Mouse (Mus musculus) CH12.LX (cell line): ENCODE results near the gene Cdk9. TPM values are rescaled to one million over a fixed set of nuclear protein-coding genes. Genes with fewer than 3 reads are reported as not detected.
A peak's percentile ranks its signal among the peaks of the same experiment; 100 is the strongest.

Experiments
- DNase-seq: peaks from one replicate; pipeline ENCODE4 v3.0.0-alpha.2; 2013; ENCODE audit errors: extremely low read depth
- H3K27ac ChIP-seq: 2 replicates; pipeline ENCODE4 v1.5.1; 2012; ENCODE audit warnings: low read depth, mild to moderate bottlenecking, control low read depth, moderate library complexity; ENCODE audit not compliant: insufficient read depth
- H3K27me3 ChIP-seq: replicated peaks from 2 replicates; pipeline ENCODE3; 2012; ENCODE audit warnings: inconsistent platforms
- H3K36me3 ChIP-seq, 2 experiments: replicated peaks in 1 of 2; 2 replicates each; pipeline versions ENCODE3 to v1.6.1; 2012; ENCODE audit warnings: inconsistent platforms in 1 of 2, low read length in 1 of 2, mild to moderate bottlenecking in 1 of 2, mixed read lengths in 1 of 2, moderate library complexity in 1 of 2; ENCODE audit not compliant: control insufficient read depth in 1 of 2, insufficient read depth in 1 of 2
- H3K4me1 ChIP-seq, 2 experiments: 2 replicates each; pipeline ENCODE4 v1.6.1; 2012; ENCODE audit warnings: inconsistent platforms in 1 of 2, moderate library complexity in 1 of 2; ENCODE audit not compliant: insufficient read depth in 2 of 2, control insufficient read depth in 1 of 2
- H3K4me2 ChIP-seq: 2 replicates; pipeline ENCODE4 v1.6.1; 2012; ENCODE audit warnings: low read depth, mild to moderate bottlenecking, control low read depth; ENCODE audit not compliant: poor library complexity, insufficient read depth, severe bottlenecking
- H3K4me3 ChIP-seq, 3 experiments: fragments of 150-350 bp in 1 of 3; sonication (generic) in 1 of 3; replicated peaks in 1 of 3; 2 replicates each; pipeline versions ENCODE3 to v1.5.1; 2011 to 2012; ENCODE audit warnings: low read depth in 2 of 3, low read length in 2 of 3, mild to moderate bottlenecking in 2 of 3, moderate library complexity in 2 of 3, control low read depth in 1 of 3, improper control_type of control experiment in 1 of 3, inconsistent platforms in 1 of 3, mixed read lengths in 1 of 3; ENCODE audit not compliant: poor library complexity in 1 of 3
- H3K79me2 ChIP-seq: replicated peaks from 2 replicates; pipeline ENCODE4 v1.6.1; 2012; ENCODE audit warnings: mild to moderate bottlenecking, moderate library complexity; ENCODE audit not compliant: control insufficient read depth, poor library complexity, insufficient read depth, severe bottlenecking; ENCODE audit errors: extremely low read depth
- H3K9ac ChIP-seq: 2 replicates; pipeline ENCODE4 v1.6.1; 2012; ENCODE audit warnings: low read depth, mild to moderate bottlenecking, control low read depth, moderate library complexity; ENCODE audit not compliant: insufficient read depth
- H3K9me3 ChIP-seq: replicated peaks from 2 replicates; pipeline ENCODE3; 2012; ENCODE audit warnings: low read length, inconsistent platforms, mixed read lengths
- BHLHE40 ChIP-seq: IDR thresholded peaks from 2 replicates; pipeline ENCODE4 v1.6.1; 2011; ENCODE audit warnings: mild to moderate bottlenecking, low read depth, low read length, improper control_type of control experiment
- CHD1 ChIP-seq: IDR thresholded peaks from 2 replicates; pipeline ENCODE4 v1.6.1; 2012; ENCODE audit warnings: low read depth, low read length, improper control_type of control experiment, inconsistent platforms
- CHD2 ChIP-seq: IDR thresholded peaks from 2 replicates; pipeline ENCODE4 v1.6.1; 2011; ENCODE audit warnings: low read length, improper control_type of control experiment
- CTCF ChIP-seq, 2 experiments: IDR thresholded peaks in 1 of 2; conservative IDR thresholded peaks in 1 of 2; 2 replicates each; pipeline ENCODE4 v1.5.1; 2011 to 2012; ENCODE audit warnings: low read depth in 2 of 2, low read length in 2 of 2, improper control_type of control experiment in 1 of 2, inconsistent platforms in 1 of 2, mild to moderate bottlenecking in 1 of 2, moderate library complexity in 1 of 2
- E2F4 ChIP-seq: IDR thresholded peaks from 2 replicates; pipeline ENCODE4 v1.6.1; 2011; ENCODE audit warnings: low read depth, low read length, improper control_type of control experiment; ENCODE audit not compliant: insufficient replicate concordance
- ELF1 ChIP-seq: IDR thresholded peaks from 2 replicates; pipeline ENCODE4 v1.6.1; 2014; ENCODE audit warnings: low read depth, mild to moderate bottlenecking, inconsistent platforms, low read length, improper control_type of control experiment
- EP300 ChIP-seq: IDR thresholded peaks from 2 replicates; pipeline ENCODE4 v1.6.1; 2011; ENCODE audit warnings: low read length, improper control_type of control experiment
- ETS1 ChIP-seq: conservative IDR thresholded peaks from 2 replicates; pipeline ENCODE4 v1.6.1; 2012; ENCODE audit warnings: low read depth, mild to moderate bottlenecking, inconsistent platforms, low read length, improper control_type of control experiment, moderate library complexity
- GABPA ChIP-seq: IDR thresholded peaks from 2 replicates; pipeline ENCODE4 v1.6.1; 2012; ENCODE audit warnings: low read depth, low read length, improper control_type of control experiment, inconsistent platforms; ENCODE audit not compliant: insufficient replicate concordance
- HCFC1 ChIP-seq: IDR thresholded peaks from 2 replicates; pipeline ENCODE4 v1.6.1; 2012; ENCODE audit warnings: low read depth, mild to moderate bottlenecking, inconsistent platforms, low read length, improper control_type of control experiment
- IRF4 ChIP-seq: IDR thresholded peaks from 2 replicates; pipeline ENCODE4 v1.6.1; 2014; ENCODE audit warnings: low read depth, mild to moderate bottlenecking, inconsistent platforms, low read length, improper control_type of control experiment
- JUN ChIP-seq: IDR thresholded peaks from 2 replicates; pipeline ENCODE4 v1.6.1; 2011; ENCODE audit warnings: low read depth, mild to moderate bottlenecking, low read length, improper control_type of control experiment, moderate library complexity; ENCODE audit not compliant: insufficient read depth
- JUND ChIP-seq: conservative IDR thresholded peaks from 2 replicates; pipeline ENCODE4 v1.6.1; 2011; ENCODE audit warnings: low read depth, low read length, improper control_type of control experiment
- KAT2A ChIP-seq: IDR thresholded peaks from 2 replicates; pipeline ENCODE4 v1.6.1; 2012; ENCODE audit warnings: low read length, improper control_type of control experiment, inconsistent platforms; ENCODE audit not compliant: insufficient replicate concordance
- MAFK ChIP-seq: IDR thresholded peaks from 2 replicates; pipeline ENCODE4 v1.6.1; 2011; ENCODE audit warnings: low read length, improper control_type of control experiment; ENCODE audit not compliant: insufficient replicate concordance
- MAX ChIP-seq: IDR thresholded peaks from 2 replicates; pipeline ENCODE4 v1.6.1; 2011; ENCODE audit warnings: low read length, improper control_type of control experiment
- MAZ ChIP-seq: IDR thresholded peaks from 2 replicates; pipeline ENCODE4 v1.6.1; 2012; ENCODE audit warnings: low read depth, mild to moderate bottlenecking, inconsistent platforms, low read length, improper control_type of control experiment, moderate library complexity
- MEF2A ChIP-seq: IDR thresholded peaks from 2 replicates; pipeline ENCODE4 v1.6.1; 2014; ENCODE audit warnings: low read depth, mild to moderate bottlenecking, inconsistent platforms, low read length, improper control_type of control experiment, borderline replicate concordance
- MXI1 ChIP-seq: IDR thresholded peaks from 2 replicates; pipeline ENCODE4 v1.6.1; 2011; ENCODE audit warnings: mild to moderate bottlenecking, low read depth, low read length, improper control_type of control experiment
- MYC ChIP-seq: IDR thresholded peaks from 2 replicates; pipeline ENCODE4 v1.6.1; 2011; ENCODE audit warnings: low read depth, mild to moderate bottlenecking, improper control_type of control experiment, low read length
- NELFE ChIP-seq: IDR thresholded peaks from 2 replicates; pipeline ENCODE4 v1.6.1; 2011; ENCODE audit warnings: low read depth, low read length, improper control_type of control experiment
- NRF1 ChIP-seq: IDR thresholded peaks from 2 replicates; pipeline ENCODE4 v1.6.1; 2014; ENCODE audit warnings: low read depth, mild to moderate bottlenecking, inconsistent platforms, low read length, improper control_type of control experiment, moderate library complexity
- PAX5 ChIP-seq: IDR thresholded peaks from 2 replicates; pipeline ENCODE4 v1.6.1; 2012; ENCODE audit warnings: low read length, inconsistent platforms, mixed read lengths
- POLR2A ChIP-seq: IDR thresholded peaks from 2 replicates; pipeline ENCODE4 v1.6.1; 2011; ENCODE audit warnings: low read depth, mild to moderate bottlenecking, improper control_type of control experiment, low read length
- POLR2AphosphoS2 ChIP-seq: IDR thresholded peaks from 2 replicates; pipeline ENCODE4 v1.6.1; 2011; ENCODE audit warnings: low read depth, low read length, improper control_type of control experiment
- RAD21 ChIP-seq: IDR thresholded peaks from 2 replicates; pipeline ENCODE4 v1.6.1; 2011; ENCODE audit warnings: low read depth, mild to moderate bottlenecking, low read length, improper control_type of control experiment, moderate library complexity
- RCOR1 ChIP-seq: conservative IDR thresholded peaks from 2 replicates; pipeline ENCODE4 v1.6.1; 2012; ENCODE audit warnings: low read depth, mild to moderate bottlenecking, inconsistent platforms, low read length, improper control_type of control experiment
- SIN3A ChIP-seq: IDR thresholded peaks from 2 replicates; pipeline ENCODE4 v1.6.1; 2012; ENCODE audit warnings: low read length, improper control_type of control experiment, inconsistent platforms
- SMC3 ChIP-seq: IDR thresholded peaks from 2 replicates; pipeline ENCODE4 v1.6.1; 2011; ENCODE audit warnings: low read depth, low read length, improper control_type of control experiment
- TBP ChIP-seq: conservative IDR thresholded peaks from 2 replicates; pipeline ENCODE4 v1.6.1; 2011; ENCODE audit warnings: low read depth, low read length, improper control_type of control experiment
- TCF12 ChIP-seq: IDR thresholded peaks from 2 replicates; pipeline ENCODE4 v1.6.1; 2014; ENCODE audit warnings: low read depth, mild to moderate bottlenecking, inconsistent platforms, low read length, improper control_type of control experiment
- UBTF ChIP-seq: IDR thresholded peaks from 2 replicates; pipeline ENCODE4 v1.6.1; 2012; ENCODE audit warnings: low read depth, mild to moderate bottlenecking, inconsistent platforms, low read length, improper control_type of control experiment, moderate library complexity
- USF1 ChIP-seq: IDR thresholded peaks from 2 replicates; pipeline ENCODE4 v1.6.1; 2014; ENCODE audit warnings: low read depth, mild to moderate bottlenecking, inconsistent platforms, low read length, improper control_type of control experiment
- USF2 ChIP-seq: conservative IDR thresholded peaks from 2 replicates; pipeline ENCODE4 v1.6.1; 2011; ENCODE audit warnings: low read depth, low read length, improper control_type of control experiment
- ZC3H11A ChIP-seq: IDR thresholded peaks from 2 replicates; pipeline ENCODE4 v1.6.1; 2012; ENCODE audit warnings: low read depth, mild to moderate bottlenecking, inconsistent platforms, low read length, improper control_type of control experiment
- ZKSCAN1 ChIP-seq: IDR thresholded peaks from 2 replicates; pipeline ENCODE4 v1.6.1; 2012; ENCODE audit warnings: low read depth, inconsistent platforms, low read length, improper control_type of control experiment, borderline replicate concordance
- ZMIZ1 ChIP-seq: IDR thresholded peaks from 2 replicates; pipeline ENCODE4 v1.6.1; 2012; ENCODE audit warnings: low read depth, mild to moderate bottlenecking, inconsistent platforms, low read length, improper control_type of control experiment
- ZNF384 ChIP-seq: IDR thresholded peaks from 2 replicates; pipeline ENCODE4 v1.6.1; 2012; ENCODE audit warnings: low read depth, low read length, improper control_type of control experiment, inconsistent platforms
- dilution Hi-C: fragments of 300-500 bp; cut with MboI; formaldehyde crosslinking; loops from 2 replicates; pipeline ENCODE4 v1.14.3; 2020; ENCODE audit warnings: low sequenced_read_pairs; ENCODE audit not compliant: extremely low pct_unique_long_range_greater_than_20kb, extremely low pct_ligation_motif_present
- in situ Hi-C: fragments of 300-500 bp; cut with MboI; formaldehyde crosslinking; loops from 3 replicates; pipeline ENCODE4 v1.14.3; 2019; ENCODE audit warnings: low sequenced_read_pairs, low pct_ligation_motif_present, low pct_unique_long_range_greater_than_20kb, mixed read lengths
- polyA plus RNA-seq: library from polyadenylated mRNA; unstranded; fragments of >175 nt; gene quantifications from 2 replicates; pipeline ENCODE4 v1.2.1, GENCODE M21; 2012; ENCODE audit warnings: low read depth; ENCODE audit not compliant: insufficient read length
- total RNA-seq, 2 experiments: library from RNA; depleted of rRNA; stranded (reverse); fragments of 300-350 nt in 1 of 2; fragments of >200 nt in 1 of 2; gene quantifications; 2 replicates each; pipeline ENCODE4 v1.2.3; 2012 to 2014

The Cdk9 gene
- total and polyA plus RNA-seq, 3 experiments = 41.7 to 136 (median 73.7) TPM

- no peak overlapping the region for H3K9ac ChIP-seq
- H3K4me3 ChIP-seq = no peak overlapping the region
- peaks cover 36 to 59% of the 10 kb centered on the region in 2 experiments for H3K4me1 ChIP-seq
- TF ChIP-seq MXI1 (peak; percentile 73), MAZ (peak; percentile 57; the same call in 1 of the 2 replicates), CHD1 (no peak), GABPA (no peak), CTCF (conservative IDR thresholded peaks at IDR 0.05 in 1 of 2, IDR thresholded peaks at IDR 0.05 in 1 of 2; ENCODE audit: low read depth in 2 of 2, low read length in 2 of 2) (no peak), POLR2AphosphoS2 (no peak), BHLHE40 (peak; percentile 86), MAFK (no peak), CHD2 (0 out of 2 replicates have a peak, but pooled peaks have one; percentile 23), ETS1 (peak; percentile 76), USF1 (peak; percentile 65), MYC (peak; percentile 65), ZKSCAN1 (no peak), EP300 (peak; percentile 44; the same call in 1 of the 2 replicates), MAX (peak; percentile 91), RAD21 (no peak; the same call in 1 of the 2 replicates), ZC3H11A (no peak), RCOR1 (no peak), TCF12 (no peak; the same call in none of the 2 replicates), MEF2A (peak; percentile 19; the same call in 1 of the 2 replicates), PAX5 (no peak), ZNF384 (no peak), SMC3 (peak; percentile 10), JUN (no peak), JUND (0 out of 2 replicates have a peak, but pooled peaks have one; percentile 28), UBTF (no peak), KAT2A (no peak), USF2 (peak; percentile 39; the same call in 1 of the 2 replicates), HCFC1 (peak; percentile 48; the same call in 1 of the 2 replicates), ZMIZ1 (0 out of 2 replicates have a peak, but pooled peaks have one; percentile 29), POLR2A (peak; percentile 38; the same call in 1 of the 2 replicates), NRF1 (no peak), SIN3A (peak; percentile 81), IRF4 (0 out of 2 replicates have a peak, but pooled peaks have one; percentile 20), ELF1 (peak; percentile 52), NELFE (0 out of 2 replicates have a peak, but pooled peaks have one; percentile 46), E2F4 (no peak), TBP (0 out of 2 replicates have a peak, but pooled peaks have one; percentile 50)
- dilution Hi-C loops (no loop called here), in situ Hi-C loops (loop anchor here (5.0 kb wide), 1 partner anchor 42 kb away; the partner anchor contains the start of gene Tor2a)
- H3K36me3 ChIP-seq = peaks cover 3 to 15% of the 10 kb centered on the region in 2 experiments
- DNase-seq = peak; percentile 84
- peaks cover 24% of the 10 kb centered on the region for H3K79me2 ChIP-seq
- no peaks in the 10 kb centered on the region for H3K27me3 ChIP-seq
- peak overlapping the region; percentile 80 for H3K27ac ChIP-seq
- peaks cover 6% of the 10 kb centered on the region for H3K9me3 ChIP-seq
- H3K4me2 ChIP-seq = peak overlapping the region; percentile 2; the same call in 1 of the 2 replicates
Measured at GRCm38 (mm10) chr2:32714987-32715425, 2.1 kb upstream of the Cdk9 start.
